Mouse (Mus musculus) urinary bladder, postnatal 14 days (tissue): ENCODE measurements at regions not wholly inside any gene's neighbourhood (a gene's known extent, or its start where the extent isn't known, plus 50 kb on each side); places are given as distances from the start of the nearest gene placed in this dataset.
A peak's percentile ranks its signal among the peaks of the same experiment; 100 is the strongest.

Experiments
- DNase-seq: peaks from one replicate; pipeline ENCODE4 v3.0.0; 2021; ENCODE audit warnings: low spot score

DNA sequence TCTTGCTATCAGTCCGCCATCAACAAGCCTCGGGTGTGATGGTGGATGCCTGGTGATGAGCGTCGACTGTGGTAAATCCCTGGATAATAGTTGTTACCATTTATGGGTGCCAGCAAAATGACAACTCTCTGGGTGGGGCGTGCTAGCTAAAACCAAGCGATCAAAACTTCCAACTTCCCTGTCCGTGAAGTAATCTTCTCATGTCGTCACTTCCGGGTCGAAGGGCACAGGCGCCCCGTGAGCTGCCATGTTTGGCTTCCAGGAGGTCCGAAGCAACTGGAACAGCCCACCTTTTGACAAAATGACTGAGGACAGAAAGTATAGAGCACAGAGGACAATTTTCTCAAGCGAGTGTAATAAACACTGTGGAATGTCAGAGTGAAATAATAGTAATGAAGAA is 62.5 kb upstream of the Ubl3 start:
- no peak for DNase-seq

DNA sequence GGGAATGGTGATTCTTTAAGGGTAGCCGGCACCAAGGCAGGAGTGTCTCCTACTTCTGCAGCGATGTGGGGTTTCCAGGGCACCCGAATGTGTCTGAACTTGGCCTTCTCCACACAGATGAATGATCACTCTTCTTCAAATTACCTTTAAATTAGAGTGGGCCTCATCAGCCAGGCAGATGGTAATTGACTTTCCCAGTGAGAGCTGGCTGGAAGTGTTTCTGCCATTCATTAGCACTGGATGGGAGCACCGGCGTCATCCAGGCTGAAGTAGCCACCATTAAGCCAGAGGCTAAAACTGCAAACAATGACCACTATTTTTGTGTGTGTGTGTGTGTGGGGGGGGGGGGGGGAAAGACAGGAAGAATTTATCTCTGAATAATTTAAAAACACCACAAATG is 58.7 kb upstream of the Ubl3 start:
- DNase-seq = no peak

DNA sequence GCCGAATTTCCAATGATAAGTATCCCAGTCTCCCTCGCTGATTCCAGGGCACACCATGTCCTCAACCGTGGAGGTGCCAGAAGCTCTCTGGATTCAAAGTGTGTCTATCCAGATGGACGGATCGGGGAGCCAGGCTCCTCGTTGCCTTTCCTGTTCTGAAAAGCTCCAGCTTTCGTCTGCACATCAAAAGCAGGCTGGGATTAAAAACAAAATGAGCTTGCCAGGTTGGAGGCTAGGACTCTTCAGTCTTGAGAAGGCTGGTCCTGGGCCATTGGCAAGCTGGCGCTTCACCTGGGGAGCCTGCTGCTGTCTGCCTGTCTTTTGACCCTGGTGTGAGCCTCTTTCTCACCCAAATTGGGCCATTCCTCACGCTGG is 56.9 kb upstream of the Ubl3 start:
- DNase-seq = no peak

DNA sequence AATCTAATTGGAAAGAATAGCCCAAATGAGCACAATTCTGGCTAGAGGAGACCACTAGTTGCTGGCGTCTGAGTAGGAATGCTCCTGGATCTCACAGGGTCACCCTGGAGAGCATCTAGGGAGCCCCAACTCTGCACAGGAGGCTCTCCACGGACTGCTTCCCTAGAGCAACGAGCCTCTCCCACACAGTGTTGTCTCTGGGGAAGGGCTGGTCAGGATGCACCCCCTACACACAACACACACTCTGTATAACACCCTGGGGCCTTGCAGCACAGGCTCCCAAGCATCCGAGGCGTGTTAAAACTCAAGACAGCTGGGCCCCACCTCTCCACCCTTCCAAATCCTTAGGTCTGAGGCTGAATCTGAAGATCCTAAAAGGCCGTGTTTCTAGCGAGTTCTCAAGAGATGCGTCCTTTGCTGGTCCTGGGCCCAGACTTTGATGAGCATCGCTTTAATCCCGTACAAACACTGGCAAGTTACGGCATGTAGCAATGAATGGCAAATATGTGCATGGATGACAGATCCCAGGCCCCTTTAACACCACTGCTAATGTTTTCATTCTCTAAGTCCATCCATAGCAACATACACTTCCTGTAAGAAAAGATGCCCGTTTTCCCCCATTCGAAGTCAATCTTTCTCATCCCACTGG is 56.4 kb upstream of the Ubl3 start:
- DNase-seq = no peak

DNA sequence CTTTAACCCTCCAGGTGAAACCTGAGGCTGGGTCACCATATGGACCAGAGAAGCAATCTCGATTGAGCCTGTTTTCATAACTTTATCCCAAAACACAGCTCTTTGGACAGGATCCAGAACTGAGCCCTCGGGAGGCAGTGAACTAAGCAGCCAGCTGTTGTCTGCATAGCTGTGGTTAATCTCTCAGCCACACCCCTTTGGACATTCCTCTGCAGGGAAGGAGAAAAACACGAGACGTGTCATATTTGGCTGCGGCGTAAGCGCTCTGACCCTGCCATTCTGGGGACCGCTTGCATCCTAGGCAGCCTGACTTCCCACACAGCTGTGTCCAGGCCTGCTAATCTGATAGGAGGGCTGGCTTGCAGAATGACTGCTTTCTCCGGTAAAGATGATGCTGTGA is 55.6 kb upstream of the Ubl3 start:
- peak; percentile 50 for DNase-seq

DNA sequence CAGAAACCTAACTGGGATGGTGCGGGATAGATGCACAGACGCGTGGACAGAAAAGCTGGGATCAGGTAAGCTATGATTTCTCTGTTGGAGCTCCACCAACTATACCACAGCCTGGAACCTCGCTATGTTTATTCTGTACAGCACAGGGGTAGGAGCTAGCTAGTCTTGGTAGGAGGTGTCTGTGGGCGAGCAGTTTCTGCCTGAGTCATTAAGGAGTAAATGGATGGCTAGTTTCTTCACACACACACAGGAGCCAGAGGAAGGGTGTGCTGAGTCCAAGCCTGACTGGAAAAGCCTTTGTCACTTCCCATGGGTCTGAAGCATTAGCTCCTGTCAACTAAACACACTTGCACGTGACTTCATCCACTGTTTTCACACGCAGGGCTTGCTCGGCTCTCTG is 53.1 kb upstream of the Ubl3 start:
- no peak for DNase-seq
